Mouse (Mus musculus) small intestine, adult 10 weeks (tissue): ENCODE data around the gene Psg19. TPM values are rescaled to one million over a fixed set of nuclear protein-coding genes. Genes with fewer than 3 reads are reported as not detected.

Experiments used
- polyA plus RNA-seq: library from polyadenylated mRNA; stranded (reverse); fragments of 350-450 nt; fragmentation: Illumina TruSeq; extraction: RNeasy Lipid Tissue Mini Kit (QIAGEN cat#74804); gene quantifications from one replicate; pipeline ENCODE4 v1.2.3, GENCODE M21; 2014; ENCODE audit warnings: low replicate concordance

Gene Psg19
- not detected for polyA plus RNA-seq

GRCm38 (mm10) chr7:18798420-18798819, at the start of gene Psg19:
Psg19 (minus strand) TSS chr7:18798520.

GRCm38 (mm10) chr7:18839865-18840264, 41.5 kb upstream of the Psg19 start, which contains the start of gene Mill2:
Mill2 (plus strand) TSS chr7:18839966.

DNA sequence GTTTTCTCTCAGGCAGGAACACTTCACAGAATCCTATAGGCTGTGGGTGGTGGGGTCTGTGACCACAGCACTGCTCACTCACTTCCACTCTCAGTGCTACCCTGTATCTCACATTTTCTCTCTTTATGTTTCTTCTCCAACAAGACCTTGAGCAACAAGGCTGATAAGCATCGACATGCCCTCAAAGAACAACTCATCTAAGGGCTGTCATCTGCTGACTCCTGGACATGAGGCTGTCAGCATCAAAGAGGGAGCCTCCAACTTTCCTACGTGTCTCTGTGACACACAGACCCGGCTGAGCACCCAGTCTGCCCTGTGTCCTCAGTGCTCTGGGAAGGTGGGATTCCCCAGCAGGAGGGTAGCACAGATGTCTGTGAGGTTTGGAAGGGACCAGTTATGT, 23.2 kb upstream of the Psg19 start, which contains the start of gene Psg17:
Gene Psg17, minus strand, starts transcription at position 101 of the 400 bp plus-strand sequence.

Other genes starting within 250 kb of the Psg19 start
- gene Psg27, start 231.2 kb downstream of the Psg19 start, polyA plus RNA-seq = not detected
- gene Psg23, start 182.0 kb downstream of the Psg19 start, polyA plus RNA-seq = not detected
- not detected for gene Psg21, start 141.8 kb downstream of the Psg19 start, polyA plus RNA-seq
- not detected for gene Psg20, start 112.3 kb downstream of the Psg19 start, polyA plus RNA-seq
- not detected for gene Psg22, start 80.4 kb downstream of the Psg19 start, polyA plus RNA-seq
- gene Psg17, start 23.1 kb upstream of the Psg19 start, polyA plus RNA-seq = not detected
- 4.1 TPM for gene Mill2, start 41.4 kb upstream of the Psg19 start, polyA plus RNA-seq
- gene Pglyrp1, start 72.8 kb upstream of the Psg19 start, polyA plus RNA-seq = not detected
- gene Ccdc61, start 111.9 kb upstream of the Psg19 start, polyA plus RNA-seq = 0.71 TPM
- 0.07 TPM for gene Nova2, start 127.4 kb upstream of the Psg19 start, polyA plus RNA-seq
- gene Nanos2, start 188.9 kb upstream of the Psg19 start, polyA plus RNA-seq = not detected
- not detected for gene Mypop, start 192.7 kb upstream of the Psg19 start, polyA plus RNA-seq
- gene Irf2bp1, start 205.5 kb upstream of the Psg19 start, polyA plus RNA-seq = 0.52 TPM
- gene Foxa3, start 225.0 kb upstream of the Psg19 start, polyA plus RNA-seq = 4.9 TPM
- 1.7 TPM for gene Sympk, start 225.9 kb upstream of the Psg19 start, polyA plus RNA-seq